Mouse (Mus musculus): Measurements from ENCODE around the gene Mvp. TPM values are rescaled to one million over a fixed set of nuclear protein-coding genes. Genes with fewer than 3 reads are reported as not detected.

The Mvp gene
- polyA plus RNA-seq, 1 experiment from 2014 or later, result 104 TPM

GRCm38 (mm10) chr7:127013385-127013784, 1.0 kb downstream of the Mvp start:
- TF ChIP-seq CTCF (IDR thresholded peaks at IDR 0.05), result no peak
- ChIA-PET POLR2A (no interaction called here), CTCF (interaction anchor here (4.7 kb wide), 1 partner anchor 12 kb away, joined by 21 read pairs; no protein-coding TSS in a partner anchor)
- ATAC-seq (no peak), DNase-seq (ENCODE audit: low read depth, low spot score) (no peak)
- in situ Hi-C loops (cut with MboI; ENCODE audit: low pct_unique_long_range_greater_than_20kb), result no loop called here
- H3K27me3 ChIP-seq, result no peaks in the 10 kb centered on the region

- no peaks in the 10 kb centered on the region for H3K27me3 ChIP-seq
- no peak for DNase-seq (ENCODE audit: low read depth, low spot score)
- POLR2A ChIA-PET, result no interaction called here
- TF ChIP-seq CTCF (IDR thresholded peaks at IDR 0.05), result no peak
- CTCF ChIA-PET, result interaction anchor here (4.7 kb wide), 1 partner anchor 12 kb away, joined by 21 read pairs; no protein-coding TSS in a partner anchor
- no peak for ATAC-seq
- in situ Hi-C loops (cut with MboI; ENCODE audit: low pct_unique_long_range_greater_than_20kb), result no loop called here
These were observed 1.6 kb downstream of the Mvp start for GRCm38 (mm10) chr7:127012845-127013244.

DNA sequence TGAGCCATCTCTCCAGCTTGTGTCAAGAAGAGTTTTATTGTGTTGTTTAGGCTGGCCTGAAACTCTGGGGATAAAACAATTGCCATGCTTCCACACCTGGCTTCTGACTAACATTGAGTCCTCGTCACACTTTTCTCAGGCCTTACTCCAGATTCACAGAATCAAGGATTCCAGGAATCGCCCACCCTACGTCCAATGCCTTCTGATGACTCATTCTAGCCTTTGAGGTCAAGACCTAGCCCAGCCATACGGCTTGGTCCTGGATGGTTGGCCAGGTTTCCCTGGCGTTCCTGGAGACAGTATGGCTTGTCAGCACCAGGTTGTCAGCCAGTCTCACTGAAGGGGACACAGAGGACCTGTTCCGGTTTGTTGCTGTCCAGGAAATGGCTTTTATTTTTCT, 2.0 kb downstream of the Mvp start:
- in situ Hi-C loops (cut with MboI; ENCODE audit: low pct_unique_long_range_greater_than_20kb), result no loop called here
- POLR2A ChIA-PET, result interaction anchor here (1.0 kb wide), 1 partner anchor 12 kb away, joined by 4 read pairs; no protein-coding TSS in a partner anchor

DNA sequence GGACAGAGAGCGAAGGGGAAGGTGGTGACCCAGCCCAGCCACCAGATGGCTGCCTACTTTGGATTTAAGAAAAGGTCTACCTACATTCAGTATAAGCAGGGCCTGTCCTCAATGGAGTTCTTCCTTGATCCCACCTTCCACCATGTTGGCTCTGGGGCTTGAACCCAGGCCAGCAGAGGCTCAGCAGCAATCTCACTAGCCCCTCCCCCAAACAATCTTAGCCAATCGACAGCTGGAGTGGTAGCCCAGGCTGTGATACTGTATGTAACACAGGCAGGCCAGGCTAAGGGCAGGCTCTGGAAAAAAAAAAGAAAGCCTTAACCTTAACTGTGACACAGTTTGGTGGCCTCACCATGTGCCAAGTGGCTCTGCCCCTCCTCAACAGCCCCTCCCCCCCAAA, 2.7 kb downstream of the Mvp start:
- no peak for TF ChIP-seq CTCF (IDR thresholded peaks at IDR 0.05)
- DNase-seq (ENCODE audit: low read depth, low spot score) (no peak), ATAC-seq (no peak)
- H3K27me3 ChIP-seq, result no peaks in the 10 kb centered on the region
- in situ Hi-C loops (cut with MboI; ENCODE audit: low pct_unique_long_range_greater_than_20kb), result no loop called here
- ChIA-PET POLR2A (interaction anchor here (0.7 to 1.0 kb wide), 2 partner anchors 13 to 23 kb away, joined by 3 to 4 read pairs; no protein-coding TSS in a partner anchor), CTCF (interaction anchor here (1.6 kb wide), 1 partner anchor 16 kb away, joined by 3 read pairs; no protein-coding TSS in a partner anchor)

More for the DNA sequence above, 2.0 kb downstream of the Mvp start:
- H3K27me3 ChIP-seq, result no peaks in the 10 kb centered on the region
- no peak for ATAC-seq
- DNase-seq (ENCODE audit: low read depth, low spot score), result no peak
- CTCF ChIA-PET, result interaction anchor here (1.6 kb wide), 1 partner anchor 16 kb away, joined by 3 read pairs; no protein-coding TSS in a partner anchor
- no peak for TF ChIP-seq CTCF (IDR thresholded peaks at IDR 0.05)

DNA sequence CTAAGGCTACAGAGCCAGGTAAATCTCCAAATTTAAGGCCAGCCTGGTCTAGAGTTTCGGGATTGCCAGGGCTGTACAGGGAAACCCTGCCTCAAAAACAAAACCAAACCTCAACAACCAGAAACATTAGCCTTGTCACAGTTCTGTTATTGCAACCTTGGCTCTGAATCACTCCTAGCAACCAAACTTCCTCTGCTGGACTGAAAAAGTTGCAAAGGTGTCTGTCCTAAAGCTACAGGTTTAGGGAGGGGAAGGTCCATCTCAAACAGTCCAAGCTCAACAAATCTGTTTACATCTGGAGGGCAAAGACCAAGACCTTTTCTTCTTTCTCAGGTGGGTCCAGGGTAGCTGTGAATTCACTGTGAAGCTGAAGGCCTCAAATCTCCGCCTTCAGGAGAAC, 3.4 kb downstream of the Mvp start:
- DNase-seq (ENCODE audit: low read depth, low spot score) (no peak), ATAC-seq (no peak)
- ChIA-PET POLR2A (interaction anchor here (0.7 to 1.0 kb wide), 2 partner anchors 14 to 23 kb away, joined by 3 to 4 read pairs; no protein-coding TSS in a partner anchor), CTCF (interaction anchor here (1.6 kb wide), 1 partner anchor 15 kb away, joined by 3 read pairs; no protein-coding TSS in a partner anchor)
- H3K27me3 ChIP-seq, result no peaks in the 10 kb centered on the region
- in situ Hi-C loops (cut with MboI; ENCODE audit: low pct_unique_long_range_greater_than_20kb), result no loop called here
- TF ChIP-seq CTCF (IDR thresholded peaks at IDR 0.05), result no peak

- TF ChIP-seq CTCF (IDR thresholded peaks at IDR 0.05), result no peak
- H3K27me3 ChIP-seq, result no peaks in the 10 kb centered on the region
- ATAC-seq (no peak), DNase-seq (ENCODE audit: low read depth, low spot score) (no peak)
- ChIA-PET CTCF (no interaction called here), POLR2A (interaction anchor here (1.0 kb wide), 1 partner anchor 8 kb away, joined by 4 read pairs; the partner anchor contains the start of gene Pagr1a)
- in situ Hi-C loops (cut with MboI; ENCODE audit: low pct_unique_long_range_greater_than_20kb), result no loop called here
These were observed 4.9 kb downstream of the Mvp start for GRCm38 (mm10) chr7:127009307-127010085.

DNA sequence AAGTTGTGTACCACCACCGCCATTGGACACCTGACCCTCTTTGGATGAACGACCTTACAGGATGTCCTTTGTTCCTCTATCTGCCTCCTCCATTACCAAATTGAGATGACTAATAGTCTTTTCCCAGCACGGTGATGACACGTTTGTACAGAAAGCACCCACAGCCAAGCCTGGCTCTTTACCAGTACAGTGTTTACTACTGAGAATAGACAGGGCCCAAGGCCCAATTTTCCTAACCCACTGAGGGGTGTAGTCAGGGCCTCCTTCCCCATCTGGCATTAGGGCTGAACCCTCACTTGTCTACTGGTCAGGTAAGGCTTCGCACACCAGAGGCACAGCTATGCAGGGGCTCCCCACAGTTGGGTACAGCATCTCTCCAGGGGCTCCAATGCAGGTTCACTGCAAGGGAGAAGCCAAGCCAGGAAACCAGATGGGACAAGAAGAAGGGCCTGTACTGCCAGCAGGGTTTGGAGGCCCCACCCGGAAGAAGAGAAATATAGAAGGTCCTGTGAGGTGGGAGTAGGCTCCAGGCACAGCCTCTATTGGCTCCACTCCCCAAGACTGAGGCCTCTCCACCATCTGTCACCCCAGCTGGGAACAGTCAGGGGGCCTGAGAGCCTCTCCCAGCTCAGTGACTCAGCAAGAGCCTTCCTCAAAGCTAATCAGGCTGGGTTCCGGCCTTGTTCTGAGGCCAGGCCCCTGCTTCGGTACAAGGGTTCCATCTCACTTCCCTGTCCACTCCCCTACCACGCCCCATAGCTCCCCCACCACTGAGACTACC, 6.0 kb downstream of the Mvp start:
- in situ Hi-C loops (cut with MboI; ENCODE audit: low pct_unique_long_range_greater_than_20kb), result no loop called here
- DNase-seq (ENCODE audit: low read depth, low spot score), result no peak
- no peaks in the 10 kb centered on the region for H3K27me3 ChIP-seq
- no peak for TF ChIP-seq CTCF (IDR thresholded peaks at IDR 0.05)
- ATAC-seq, result no peak
- POLR2A ChIA-PET, result interaction anchor here (1.0 kb wide), 1 partner anchor 9 kb away, joined by 4 read pairs; the partner anchor contains the start of gene Pagr1a
- CTCF ChIA-PET, result interaction anchor here (0.6 kb wide), 1 partner anchor 9 kb away, joined by 3 read pairs; the partner anchor contains the start of gene Pagr1a

DNA sequence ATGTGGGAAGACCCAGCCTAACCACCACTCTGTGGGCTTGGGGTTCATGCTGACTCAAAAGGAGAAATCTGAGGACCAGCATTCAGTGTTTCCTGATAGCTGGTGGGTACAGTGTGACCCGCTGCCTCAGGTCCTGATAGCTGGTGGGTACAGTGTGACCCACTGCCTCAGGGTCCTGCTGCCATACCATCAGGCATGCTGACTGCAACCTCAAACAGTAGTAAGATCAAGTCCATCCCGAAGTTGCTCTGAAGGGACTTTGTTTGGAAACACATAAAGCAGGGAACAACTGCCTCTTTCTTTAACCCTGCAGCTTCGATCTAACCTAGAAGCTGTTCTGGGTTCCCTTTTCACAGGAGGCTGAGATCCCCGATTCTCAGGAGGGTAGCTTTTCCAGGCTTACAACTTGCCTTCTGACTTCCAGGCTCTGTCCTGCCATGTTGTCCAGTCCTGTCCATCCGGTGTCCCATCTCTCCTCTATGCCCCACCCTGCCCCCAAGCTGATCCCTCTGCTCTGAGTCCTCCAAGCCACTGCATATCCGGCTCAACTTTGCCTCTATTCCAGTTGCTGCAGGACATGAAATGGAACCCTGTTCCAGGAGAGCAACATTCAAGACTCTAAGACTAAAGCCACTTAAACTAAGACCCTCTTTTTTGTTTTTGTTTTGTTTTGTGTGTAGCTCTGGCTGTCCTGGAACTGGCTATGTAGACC, 7.0 kb downstream of the Mvp start:
- H3K27me3 ChIP-seq, result no peaks in the 10 kb centered on the region
- ChIA-PET POLR2A (interaction anchor here (0.6 to 0.7 kb wide), 2 partner anchors 8 to 10 kb away, joined by 3 read pairs; partner anchors contain the start of gene Pagr1a), CTCF (no interaction called here)
- ATAC-seq, result no peak
- no peak for DNase-seq (ENCODE audit: low read depth, low spot score)
- in situ Hi-C loops (cut with MboI; ENCODE audit: low pct_unique_long_range_greater_than_20kb), result no loop called here
- no peak for TF ChIP-seq CTCF (IDR thresholded peaks at IDR 0.05)

- CTCF ChIA-PET, result interaction anchor here (1.0 kb wide), 1 partner anchor 13 kb away, joined by 3 read pairs; the partner anchor contains the start of gene Pagr1a
- no peak for DNase-seq (ENCODE audit: low read depth, low spot score)
- in situ Hi-C loops (cut with MboI; ENCODE audit: low pct_unique_long_range_greater_than_20kb), result no loop called here
- ATAC-seq, result no peak
- POLR2A ChIA-PET, result interaction anchor here (0.5 to 0.6 kb wide), 2 partner anchors 10 to 220 kb away, joined by 3 to 4 read pairs; partner anchors contain the start of gene Mvp
- TF ChIP-seq CTCF (IDR thresholded peaks at IDR 0.05), result no peak
- H3K27me3 ChIP-seq, result no peaks in the 10 kb centered on the region
These were observed 10.1 kb downstream of the Mvp start for GRCm38 (mm10) chr7:127004122-127004875.
